Mouse (Mus musculus) stomach, embryonic 16.5 days (tissue): ENCODE results near the gene Mdk. TPM values are rescaled to one million over a fixed set of nuclear protein-coding genes. Genes with fewer than 3 reads are reported as not detected.

Experiments used
- ATAC-seq: fragments of 200-750 bp; cut with Nextera tagmentation; 2 replicates; pipeline ENCODE4 v1.8.0; 2017; ENCODE audit warnings: moderate number of reproducible peaks, moderate TSS enrichment; ENCODE audit not compliant: insufficient read depth, low FRiP score
- H3K27ac ChIP-seq: fragments of 300-500 bp; sonication (generic); 2 replicates; pipeline ENCODE4 v1.5.1; 2014; ENCODE audit warnings: low read length
- H3K27me3 ChIP-seq: fragments of 300-500 bp; sonication (generic); 2 replicates; pipeline ENCODE4 v1.6.1; 2014; ENCODE audit warnings: low read length, control low read depth, mixed read lengths; ENCODE audit not compliant: control insufficient read depth, insufficient read depth
- H3K36me3 ChIP-seq: fragments of 300-500 bp; sonication (generic); 2 replicates; pipeline ENCODE4 v1.6.1; 2014; ENCODE audit warnings: low read length; ENCODE audit not compliant: control insufficient read depth, insufficient read depth
- H3K4me1 ChIP-seq: fragments of 300-500 bp; sonication (generic); 2 replicates; pipeline ENCODE4 v1.6.1; 2014; ENCODE audit warnings: low read length, control low read depth, mixed read lengths; ENCODE audit not compliant: control insufficient read depth, insufficient read depth
- H3K4me2 ChIP-seq: fragments of 300-500 bp; sonication (generic); 2 replicates; pipeline ENCODE4 v1.6.1; 2014; ENCODE audit warnings: low read depth, low read length, mixed read lengths
- H3K4me3 ChIP-seq: fragments of 300-500 bp; sonication (generic); replicated peaks from 2 replicates; pipeline ENCODE4 v1.5.1; 2014; ENCODE audit warnings: mild to moderate bottlenecking, low read length
- H3K9ac ChIP-seq: fragments of 300-500 bp; sonication (generic); 2 replicates; pipeline ENCODE4 v1.6.1; 2014; ENCODE audit warnings: low read length
- H3K9me3 ChIP-seq: fragments of 300-500 bp; sonication (generic); replicated peaks from 2 replicates; pipeline ENCODE4 v1.6.1; 2016; ENCODE audit warnings: low read length, control low read depth; ENCODE audit not compliant: control insufficient read depth
- WGBS: fragments of 180-500 bp; shearing (Covaris S2); extraction: QIAGEN DNeasy Blood & Tissue Kit; methylation state at CpG from one replicate; pipeline ENCODE4 v1.1.7; 2014; 5-methylcytosine and 5-hydroxymethylcytosine counted together
- polyA plus RNA-seq: library from polyadenylated mRNA; unstranded; fragments of >200 nt; fragmentation: Nextera tagmentation; extraction: Ambion mirVana; gene quantifications from 2 replicates; pipeline ENCODE4 v1.2.1, GENCODE M21; 2015

The Mdk gene
- polyA plus RNA-seq, 1 experiment from 2014 or later, result 550 TPM

DNA sequence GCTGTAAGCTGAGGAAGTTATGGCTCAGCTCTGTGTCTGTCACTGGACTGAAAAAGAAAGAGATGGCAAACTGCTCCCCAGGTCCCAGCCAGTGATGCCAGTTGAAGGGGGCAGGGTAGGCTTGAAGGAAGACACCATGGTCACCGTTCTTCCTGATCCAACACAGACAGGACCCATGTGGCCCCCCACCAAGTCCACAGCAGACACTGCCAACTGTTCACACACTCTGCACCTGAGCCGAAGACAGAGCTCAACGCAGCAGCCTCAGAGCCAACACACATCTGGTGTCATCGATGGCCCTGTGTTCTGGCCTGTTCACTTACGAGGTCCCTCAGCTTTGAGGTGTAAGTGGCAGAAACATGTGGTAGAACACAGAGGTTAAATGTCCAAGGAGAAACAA, 28.4 kb upstream of the Mdk start:
- Histone ChIP-seq H3K27ac (no peak overlapping the region), H3K27me3 (no peaks in the 10 kb centered on the region), H3K9ac (no peak overlapping the region), H3K4me1 (peaks cover 51% of the 10 kb centered on the region), H3K9me3 (no peaks in the 10 kb centered on the region), H3K4me2 (no peak overlapping the region), H3K36me3 (no peaks in the 10 kb centered on the region), H3K4me3 (no peak overlapping the region)
- WGBS, result 94% methylated on average over 5 of the region's 5 CpGs
- no peak for ATAC-seq

GRCm38 (mm10) chr2:91959544-91960410, 27.7 kb upstream of the Mdk start:
- Histone ChIP-seq H3K4me3 (no peak overlapping the region), H3K27ac (no peak overlapping the region), H3K4me2 (no peak overlapping the region), H3K27me3 (no peaks in the 10 kb centered on the region), H3K9me3 (no peaks in the 10 kb centered on the region), H3K36me3 (no peaks in the 10 kb centered on the region), H3K4me1 (peaks cover 57% of the 10 kb centered on the region), H3K9ac (no peak overlapping the region)
- ATAC-seq, result no peak
- WGBS, result 72% methylated on average over 11 of the region's 11 CpGs

GRCm38 (mm10) chr2:91958701-91959457, 26.8 kb upstream of the Mdk start:
- no peak overlapping the region for H3K9ac ChIP-seq
- H3K4me3 ChIP-seq, result no peak overlapping the region
- H3K36me3 ChIP-seq, result no peaks in the 10 kb centered on the region
- H3K4me2 ChIP-seq, result no peak overlapping the region
- peaks cover 63% of the 10 kb centered on the region for H3K4me1 ChIP-seq
- no peaks in the 10 kb centered on the region for H3K27me3 ChIP-seq
- no peak for ATAC-seq
- WGBS, result 45% methylated on average over 10 of the region's 10 CpGs
- no peak overlapping the region for H3K27ac ChIP-seq
- no peaks in the 10 kb centered on the region for H3K9me3 ChIP-seq

GRCm38 (mm10) chr2:91958049-91958448, 26.0 kb upstream of the Mdk start:
- no peak overlapping the region for H3K4me2 ChIP-seq
- H3K27me3 ChIP-seq, result no peaks in the 10 kb centered on the region
- H3K4me1 ChIP-seq, result peaks cover 67% of the 10 kb centered on the region
- H3K9ac ChIP-seq, result no peak overlapping the region
- H3K36me3 ChIP-seq, result no peaks in the 10 kb centered on the region
- no peaks in the 10 kb centered on the region for H3K9me3 ChIP-seq
- 78% methylated on average over 8 of the region's 8 CpGs for WGBS
- no peak for ATAC-seq
- no peak overlapping the region for H3K27ac ChIP-seq
- H3K4me3 ChIP-seq, result no peak overlapping the region

DNA sequence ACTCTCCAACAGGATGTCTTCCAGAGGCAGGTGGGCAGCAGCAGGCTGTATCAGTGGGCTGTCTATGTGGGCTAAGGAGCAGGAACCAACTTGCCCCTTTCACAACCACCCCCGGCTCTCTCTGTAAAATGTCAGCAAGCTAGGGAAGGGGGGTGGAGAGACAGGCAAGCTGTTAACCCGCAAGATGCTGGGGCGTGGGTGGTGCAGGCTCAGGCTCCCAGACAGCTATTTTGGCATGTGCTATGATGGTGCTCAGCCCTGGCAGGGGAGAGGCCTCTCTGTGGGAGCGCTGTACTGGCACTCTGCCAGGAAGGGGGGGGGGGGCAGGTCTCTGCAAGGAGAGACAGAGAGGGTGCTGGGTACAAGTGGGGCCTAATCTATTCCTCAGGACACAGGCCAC, 25.0 kb upstream of the Mdk start:
- WGBS, result 5% methylated on average over 4 of the region's 4 CpGs
- H3K9ac ChIP-seq, result no peak overlapping the region; the same call in 1 of the 2 replicates
- H3K4me1 ChIP-seq, result peaks cover 58% of the 10 kb centered on the region
- 0 out of 2 replicates have a peak overlapping the region, but pooled peaks have one; percentile 0 for H3K4me2 ChIP-seq
- H3K27ac ChIP-seq, result peak overlapping the region; percentile 37; the same call in 1 of the 2 replicates
- no peaks in the 10 kb centered on the region for H3K36me3 ChIP-seq
- ATAC-seq, result peak; percentile 49
- no peaks in the 10 kb centered on the region for H3K27me3 ChIP-seq
- no peak overlapping the region for H3K4me3 ChIP-seq
- no peaks in the 10 kb centered on the region for H3K9me3 ChIP-seq

DNA sequence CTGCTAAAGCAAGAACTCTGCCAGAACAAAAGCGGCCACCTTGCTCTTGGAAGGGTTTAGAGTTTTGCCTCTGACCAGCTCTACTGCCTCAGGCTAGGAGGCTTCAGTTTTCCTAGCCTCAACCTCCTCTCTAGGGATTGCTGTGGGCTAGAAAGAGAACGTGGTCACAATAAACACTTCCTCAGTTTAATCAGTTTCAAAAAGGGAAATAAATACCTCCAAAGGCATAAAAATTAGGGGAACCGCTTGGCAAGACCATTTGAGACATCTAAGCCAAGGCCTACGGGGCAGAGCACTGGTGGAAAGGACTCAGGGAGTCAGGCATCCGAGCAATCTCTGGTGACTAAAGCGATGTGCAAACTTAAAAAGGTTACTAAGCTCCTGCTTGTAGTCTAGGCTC, 23.8 kb upstream of the Mdk start:
- no peaks in the 10 kb centered on the region for H3K36me3 ChIP-seq
- H3K4me3 ChIP-seq, result no peak overlapping the region
- H3K9ac ChIP-seq, result no peak overlapping the region
- H3K4me2 ChIP-seq, result no peak overlapping the region
- 0 out of 2 replicates have a peak overlapping the region, but pooled peaks have one; percentile 43 for H3K27ac ChIP-seq
- ATAC-seq, result no peak
- WGBS, result 77% methylated on average over 6 of the region's 6 CpGs
- H3K27me3 ChIP-seq, result no peaks in the 10 kb centered on the region
- H3K9me3 ChIP-seq, result no peaks in the 10 kb centered on the region
- peaks cover 54% of the 10 kb centered on the region for H3K4me1 ChIP-seq

DNA sequence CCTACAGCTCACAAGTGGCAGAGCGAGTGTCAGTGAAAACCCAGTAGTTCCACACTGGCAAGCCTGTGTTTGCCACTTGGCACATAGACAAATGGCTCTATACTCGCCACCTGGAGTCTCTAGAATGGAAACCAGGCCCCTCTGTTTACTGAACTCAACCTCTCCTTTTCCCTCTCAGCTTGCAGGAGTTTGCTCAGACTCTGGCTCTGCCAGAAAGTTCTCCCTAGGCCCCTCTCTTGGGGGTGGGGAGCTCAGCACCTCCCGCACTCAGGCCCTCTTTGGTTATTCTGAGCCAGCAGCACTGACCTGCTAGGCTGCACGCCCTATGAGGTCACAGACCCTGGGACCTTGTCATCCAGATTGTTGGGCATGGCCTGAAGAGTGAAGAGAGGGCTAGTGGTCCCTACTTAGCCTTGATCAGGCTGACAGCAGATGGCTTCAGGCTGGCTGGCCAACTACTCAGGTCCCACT, 23.1 kb upstream of the Mdk start:
- H3K4me2 ChIP-seq, result no peak overlapping the region
- peaks cover 60% of the 10 kb centered on the region for H3K4me1 ChIP-seq
- no peak overlapping the region for H3K4me3 ChIP-seq
- H3K9ac ChIP-seq, result no peak overlapping the region
- peak overlapping the region; percentile 43; the same call in 1 of the 2 replicates for H3K27ac ChIP-seq
- 63% methylated on average over 4 of the region's 4 CpGs for WGBS
- no peaks in the 10 kb centered on the region for H3K27me3 ChIP-seq
- H3K36me3 ChIP-seq, result no peaks in the 10 kb centered on the region
- H3K9me3 ChIP-seq, result no peaks in the 10 kb centered on the region
- no peak for ATAC-seq

- peak; percentile 51; the same call in 1 of the 2 replicates for ATAC-seq
- Histone ChIP-seq H3K4me1 (peaks cover 61% of the 10 kb centered on the region), H3K4me2 (no peak overlapping the region), H3K9me3 (no peaks in the 10 kb centered on the region), H3K27ac (peak overlapping the region; percentile 55; the same call in 1 of the 2 replicates), H3K36me3 (no peaks in the 10 kb centered on the region), H3K9ac (peak overlapping the region; percentile 35; the same call in 1 of the 2 replicates), H3K27me3 (no peaks in the 10 kb centered on the region), H3K4me3 (no peak overlapping the region)
- WGBS, result 11% methylated on average over 5 of the region's 5 CpGs
These were observed 21.7 kb upstream of the Mdk start for GRCm38 (mm10) chr2:91953825-91954224.
